Mouse (Mus musculus) bone marrow, adult 2 months (tissue): Measurements from ENCODE around the gene Golt1a.

ENCODE experiments used
- CTCF ChIP-seq: fragments of 200-500 bp; IDR thresholded peaks from 2 replicates; pipeline ENCODE4 v1.5.1; 2011; ENCODE audit warnings: low read length, control low read depth; ENCODE audit not compliant: control insufficient read depth, insufficient read depth
- POLR2A ChIP-seq: fragments of 200-500 bp; IDR thresholded peaks from 2 replicates; pipeline ENCODE4 v1.6.1; 2011; ENCODE audit warnings: low read depth, mild to moderate bottlenecking, control low read depth, low read length, borderline replicate concordance; ENCODE audit not compliant: control insufficient read depth

- no peak for TF ChIP-seq CTCF
- no peak for TF ChIP-seq POLR2A
Measured at GRCm38 (mm10) chr1:133298816-133299215, 10.8 kb upstream of the Golt1a start.
